Mouse (Mus musculus) hindbrain, embryonic 13.5 days (tissue): ENCODE results near the gene Tuba1a. TPM values are rescaled to one million over a fixed set of nuclear protein-coding genes. Genes with fewer than 3 reads are reported as not detected.
A peak's percentile ranks its signal among the peaks of the same experiment; 100 is the strongest.
"Not testable (repeated sequence)": the region's sequence is repeated elsewhere in the genome, so short reads cannot be mapped to it uniquely, and the experiment has no call there.

ENCODE experiments used
- ATAC-seq: fragments of 200-750 bp; cut with Nextera tagmentation; 2 replicates; pipeline ENCODE4 v1.8.0; 2017; ENCODE audit warnings: moderate TSS enrichment; ENCODE audit not compliant: low FRiP score
- H3K27ac ChIP-seq: fragments of 300-500 bp; sonication (generic); 2 replicates; pipeline ENCODE4 v1.5.1; 2015; ENCODE audit warnings: inconsistent platforms, mild to moderate bottlenecking, moderate library complexity
- H3K27me3 ChIP-seq: fragments of 300-500 bp; sonication (generic); 2 replicates; pipeline ENCODE4 v1.6.1; 2015; ENCODE audit warnings: mild to moderate bottlenecking, inconsistent platforms
- H3K36me3 ChIP-seq: fragments of 300-500 bp; sonication (generic); 2 replicates; pipeline ENCODE4 v1.6.1; 2015; ENCODE audit warnings: mild to moderate bottlenecking, inconsistent platforms
- H3K4me1 ChIP-seq: fragments of 300-500 bp; sonication (generic); replicated peaks from 2 replicates; pipeline ENCODE4 v1.6.1; 2015; ENCODE audit warnings: inconsistent platforms
- H3K4me2 ChIP-seq: fragments of 300-500 bp; sonication (generic); 2 replicates; pipeline ENCODE4 v1.6.1; 2015; ENCODE audit warnings: inconsistent platforms, mild to moderate bottlenecking, moderate library complexity
- H3K4me3 ChIP-seq: fragments of 300-500 bp; sonication (generic); 2 replicates; pipeline ENCODE4 v1.5.1; 2015; ENCODE audit warnings: mild to moderate bottlenecking, inconsistent platforms
- H3K9ac ChIP-seq: fragments of 300-500 bp; sonication (generic); 2 replicates; pipeline ENCODE4 v1.6.1; 2015; ENCODE audit warnings: mild to moderate bottlenecking, inconsistent platforms
- H3K9me3 ChIP-seq: fragments of 300-500 bp; sonication (generic); 2 replicates; pipeline ENCODE4 v1.6.1; 2016; ENCODE audit warnings: inconsistent platforms
- WGBS: fragments of 180-500 bp; shearing (Covaris S2); methylation state at CpG from one replicate; pipeline ENCODE4 v1.1.7; 2015; 5-methylcytosine and 5-hydroxymethylcytosine counted together
- polyA plus RNA-seq: library from polyadenylated mRNA; unstranded; fragments of >200 nt; fragmentation: Nextera tagmentation; extraction: Ambion mirVana; gene quantifications from 2 replicates; pipeline ENCODE4 v1.2.1, GENCODE M21; 2015

The Tuba1a gene
- polyA plus RNA-seq, 1 experiment from 2014 or later, result 15,152 TPM

GRCm38 (mm10) chr15:98982100-98982499, 28.6 kb upstream of the Tuba1a start:
- no peaks in the 10 kb centered on the region for H3K9me3 ChIP-seq
- no peak overlapping the region for H3K4me3 ChIP-seq
- ATAC-seq, result no peak
- 61% methylated on average over 6 of the region's 6 CpGs for WGBS
- no peaks in the 10 kb centered on the region for H3K27me3 ChIP-seq
- H3K4me1 ChIP-seq, result peaks cover 69% of the 10 kb centered on the region
- H3K9ac ChIP-seq, result no peak overlapping the region
- H3K27ac ChIP-seq, result peak overlapping the region; percentile 99
- no peaks in the 10 kb centered on the region for H3K36me3 ChIP-seq
- H3K4me2 ChIP-seq, result peak overlapping the region; percentile 9; the same call in 1 of the 2 replicates

DNA sequence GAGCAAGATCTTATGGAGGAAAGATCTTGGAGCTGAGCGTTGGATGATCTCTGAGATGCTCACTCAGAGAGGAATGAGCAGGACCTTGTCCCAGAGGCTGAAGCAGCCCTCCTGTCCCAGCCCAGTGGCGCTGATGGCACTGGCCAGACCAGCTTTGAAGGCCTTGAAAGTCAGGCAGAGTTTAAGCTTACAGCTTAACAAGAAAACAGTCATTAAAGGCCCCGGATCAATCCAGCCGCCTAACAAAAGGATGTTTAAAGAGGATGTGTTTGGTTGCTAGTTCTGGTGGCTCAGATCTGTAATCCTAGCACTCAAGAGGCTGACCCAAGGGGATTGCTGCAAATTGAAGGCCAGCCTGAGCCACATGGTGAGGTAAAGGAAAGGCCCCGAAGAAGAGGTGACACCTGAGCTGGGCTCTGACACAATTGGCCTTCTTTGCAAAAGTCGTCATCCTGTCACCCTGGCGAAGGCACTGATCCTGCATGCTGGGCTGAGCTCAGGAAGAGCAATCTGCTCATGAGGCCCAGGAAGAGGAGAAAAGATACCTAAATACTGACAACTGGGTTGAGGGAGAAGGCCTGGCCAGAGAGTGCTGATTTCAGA, 26.6 kb upstream of the Tuba1a start:
- WGBS, result 50% methylated on average over 7 of the region's 7 CpGs
- Histone ChIP-seq H3K9ac (peak overlapping the region; percentile 46), H3K27me3 (no peaks in the 10 kb centered on the region), H3K4me3 (no peak overlapping the region), H3K36me3 (no peaks in the 10 kb centered on the region), H3K27ac (peak overlapping the region; percentile 96), H3K9me3 (no peaks in the 10 kb centered on the region), H3K4me1 (peaks cover 62% of the 10 kb centered on the region), H3K4me2 (no peak overlapping the region)
- no peak for ATAC-seq

DNA sequence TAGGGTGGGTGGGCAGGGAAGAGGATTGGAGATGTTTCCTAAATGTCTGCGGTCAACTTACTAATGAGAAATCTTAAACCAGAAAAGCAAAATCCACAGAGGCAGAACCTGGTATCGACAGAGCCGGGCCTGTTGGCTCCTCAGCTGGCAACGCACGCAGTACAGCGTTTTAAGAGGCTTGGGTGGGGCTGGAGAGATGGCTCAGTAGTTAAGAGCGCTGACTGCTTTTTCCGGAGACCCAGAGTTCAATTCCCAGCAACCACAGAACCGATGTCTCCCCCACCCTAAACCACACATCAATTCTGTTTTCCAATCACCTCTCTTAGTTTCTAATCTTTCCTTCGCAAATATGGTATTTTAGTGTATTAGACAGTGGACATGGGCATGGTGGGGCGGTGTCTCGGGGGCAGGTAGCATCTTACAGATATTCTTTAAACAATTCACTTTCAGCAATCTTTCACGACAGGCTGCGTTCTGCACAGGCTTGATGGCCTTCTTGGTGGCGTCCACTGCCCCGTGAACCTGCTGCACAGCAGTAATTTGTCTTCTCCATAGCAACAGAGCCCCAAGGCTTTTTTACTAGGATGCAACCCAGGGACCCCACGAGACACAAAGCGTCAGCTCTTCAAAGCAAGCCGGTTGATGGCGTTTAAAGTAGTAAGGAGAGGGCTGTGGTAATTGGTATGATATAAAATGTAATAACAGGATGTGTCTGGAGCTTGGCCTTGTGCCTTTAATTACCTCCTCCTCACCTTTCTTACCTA, 25.1 kb upstream of the Tuba1a start:
- 38% methylated on average over 20 of the region's 20 CpGs for WGBS
- peak overlapping the region; percentile 96 for H3K27ac ChIP-seq
- peak overlapping the region; percentile 68 for H3K9ac ChIP-seq
- no peak for ATAC-seq
- H3K4me2 ChIP-seq, result peak overlapping the region; percentile 52
- H3K4me3 ChIP-seq, result peak overlapping the region; percentile 22
- H3K9me3 ChIP-seq, result no peaks in the 10 kb centered on the region
- no peaks in the 10 kb centered on the region for H3K36me3 ChIP-seq
- peaks cover 60% of the 10 kb centered on the region for H3K4me1 ChIP-seq
- H3K27me3 ChIP-seq, result no peaks in the 10 kb centered on the region

DNA sequence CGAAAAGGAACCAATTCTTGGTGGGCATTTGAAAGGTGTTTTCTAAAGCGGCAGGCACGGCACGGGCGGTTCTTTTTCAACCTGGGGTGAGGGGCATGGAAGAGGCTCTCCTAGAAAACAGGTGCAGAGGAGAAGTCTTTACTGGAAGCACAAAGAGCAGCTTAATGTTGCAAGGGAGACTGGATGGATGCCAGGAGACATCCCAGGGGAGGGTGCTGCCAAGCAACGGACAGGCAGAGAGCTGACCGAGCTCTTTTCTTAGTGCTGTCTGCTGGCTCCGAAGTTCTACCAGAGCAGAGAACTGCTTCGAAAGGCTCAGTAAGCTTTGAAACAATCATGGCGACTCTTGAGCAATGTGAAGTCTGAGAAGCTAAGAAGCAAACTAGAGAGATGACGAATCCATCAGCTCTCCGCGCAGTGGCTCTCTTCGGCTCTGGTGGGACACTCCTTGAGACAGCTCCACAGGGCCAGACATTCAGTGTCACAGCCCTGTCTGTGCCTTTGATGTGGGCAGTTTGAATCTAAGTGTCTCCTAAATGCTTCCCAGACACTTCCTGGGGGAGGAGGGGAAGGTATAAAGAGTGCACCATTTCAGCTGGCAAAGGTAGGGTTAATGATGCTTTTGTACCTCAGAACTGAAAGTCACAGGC, 24.4 kb upstream of the Tuba1a start:
- Histone ChIP-seq H3K36me3 (no peaks in the 10 kb centered on the region), H3K9ac (peak overlapping the region; percentile 68), H3K4me1 (peaks cover 60% of the 10 kb centered on the region), H3K9me3 (no peaks in the 10 kb centered on the region), H3K27ac (peak overlapping the region; percentile 96), H3K27me3 (no peaks in the 10 kb centered on the region), H3K4me3 (peak overlapping the region; percentile 22), H3K4me2 (peak overlapping the region; percentile 52)
- ATAC-seq, result peak; percentile 71
- whole genome bisulfite sequencing, result 33% methylated on average over 14 of the region's 14 CpGs

DNA sequence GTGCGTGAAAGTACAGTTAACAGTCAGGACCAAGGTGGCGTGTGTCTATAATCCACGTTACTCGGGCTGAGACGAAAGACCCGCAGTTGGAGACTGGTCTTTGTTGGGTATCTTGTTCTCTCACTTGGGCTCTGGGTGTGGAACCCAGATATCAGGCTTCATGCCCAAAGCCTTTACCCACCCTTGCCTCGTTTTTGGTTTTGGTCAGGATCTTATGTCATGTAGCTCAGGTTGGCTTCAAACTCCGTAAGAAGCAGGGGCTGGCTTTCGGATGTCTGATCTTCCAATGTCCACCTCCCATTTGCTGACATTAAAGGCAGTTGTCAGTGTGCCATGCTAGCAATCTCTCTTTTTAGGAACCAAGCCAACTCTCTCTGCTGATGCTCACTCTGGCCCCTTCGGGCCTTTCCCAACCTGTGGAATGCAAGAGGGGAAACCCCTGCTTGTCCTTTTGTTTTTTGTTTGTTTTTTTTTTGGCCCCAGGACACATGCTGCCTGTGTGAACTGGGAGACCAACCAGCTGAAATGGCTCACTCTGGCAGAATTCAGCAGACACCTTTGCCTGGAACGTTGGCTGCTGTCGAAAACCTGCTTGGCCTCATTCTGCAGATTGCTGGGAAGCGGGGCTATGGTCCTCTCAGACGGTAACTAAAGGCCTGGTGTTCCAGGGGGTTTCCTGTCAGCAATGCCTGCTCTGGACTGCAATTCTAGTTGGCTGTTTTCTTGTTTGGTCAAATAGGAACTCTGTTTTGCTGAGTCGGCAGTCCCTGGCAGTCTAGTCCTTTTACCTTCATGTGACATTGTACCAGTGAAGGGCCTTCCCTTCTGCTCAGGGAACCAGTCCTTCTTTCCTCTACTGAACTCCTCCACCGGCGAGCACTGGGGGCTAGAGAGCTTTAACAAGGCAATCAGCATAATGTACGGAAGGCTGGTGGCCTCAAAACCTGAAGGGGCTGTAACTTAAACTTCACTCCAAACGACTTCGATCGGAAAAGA, 23.6 kb upstream of the Tuba1a start:
- ATAC-seq, result no peak
- Histone ChIP-seq H3K27me3 (no peaks in the 10 kb centered on the region), H3K4me2 (peak overlapping the region; percentile 52), H3K27ac (peak overlapping the region; percentile 96), H3K36me3 (no peaks in the 10 kb centered on the region), H3K9ac (peak overlapping the region; percentile 68), H3K9me3 (no peaks in the 10 kb centered on the region), H3K4me1 (peaks cover 61% of the 10 kb centered on the region), H3K4me3 (peak overlapping the region; percentile 22; the same call in 1 of the 2 replicates)
- WGBS, result 61% methylated on average over 21 of the region's 21 CpGs

GRCm38 (mm10) chr15:98973015-98973614, 19.6 kb upstream of the Tuba1a start:
- H3K9me3 ChIP-seq, result no peaks in the 10 kb centered on the region
- H3K27me3 ChIP-seq, result no peaks in the 10 kb centered on the region
- no peak overlapping the region for H3K9ac ChIP-seq
- H3K27ac ChIP-seq, result peak overlapping the region; percentile 95
- H3K36me3 ChIP-seq, result no peaks in the 10 kb centered on the region
- ATAC-seq, result no peak
- peaks cover 73% of the 10 kb centered on the region for H3K4me1 ChIP-seq
- WGBS, result 77% methylated on average over 9 of the region's 9 CpGs
- H3K4me3 ChIP-seq, result no peak overlapping the region
- peak overlapping the region; percentile 8; the same call in 1 of the 2 replicates for H3K4me2 ChIP-seq

DNA sequence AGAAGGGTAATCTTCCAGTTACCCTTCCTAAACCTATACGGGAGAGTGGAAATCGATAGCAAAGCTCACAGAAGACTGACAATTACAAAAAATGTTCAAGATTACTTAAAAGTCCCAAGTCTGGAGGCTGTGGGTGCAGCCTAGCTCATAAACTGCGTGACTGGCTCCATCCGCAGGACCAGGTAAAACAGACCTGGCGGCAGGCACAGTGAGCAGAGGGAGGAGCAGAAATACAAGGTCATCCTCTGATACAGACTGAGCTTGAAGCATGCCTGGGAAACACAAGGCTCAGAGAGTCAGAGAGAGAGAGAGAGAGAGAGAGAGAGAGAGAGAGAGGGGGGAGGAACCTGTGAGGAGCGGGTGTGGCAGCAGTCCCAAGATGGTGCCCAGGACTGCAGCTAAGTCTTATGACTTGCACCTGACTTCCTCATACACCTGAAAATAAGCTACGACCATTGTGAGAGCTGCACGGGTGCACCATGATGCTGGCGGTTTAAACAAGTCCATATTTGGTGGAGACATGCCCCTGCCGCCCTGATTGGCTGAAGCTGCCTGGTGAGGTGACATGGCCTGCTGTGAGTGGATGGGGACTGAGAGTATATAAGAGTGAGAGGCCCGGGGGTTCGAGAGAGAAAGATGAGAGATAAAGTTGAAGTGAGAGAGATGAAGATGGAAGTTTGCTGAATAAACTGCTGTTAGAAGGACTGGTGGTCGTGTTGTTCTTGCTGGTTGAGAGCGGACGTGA, 18.2 kb upstream of the Tuba1a start:
- H3K27me3 ChIP-seq, H3K36me3 ChIP-seq, H3K9me3 ChIP-seq: not testable (repeated sequence)
- Histone ChIP-seq H3K4me3 (peak overlapping the region; percentile 23), H3K27ac (peak overlapping the region; percentile 95), H3K4me1 (peaks cover 69% of the 10 kb centered on the region), H3K9ac (peak overlapping the region; percentile 72), H3K4me2 (peak overlapping the region; percentile 56)
- 50% methylated on average over 15 of the region's 15 CpGs for WGBS
- peak; percentile 52; the same call in 1 of the 2 replicates for ATAC-seq

GRCm38 (mm10) chr15:98971111-98971510, 17.6 kb upstream of the Tuba1a start:
- H3K4me2 ChIP-seq, result peak overlapping the region; percentile 56
- peaks cover 65% of the 10 kb centered on the region for H3K4me1 ChIP-seq
- peak; percentile 63 for ATAC-seq
- 11% methylated on average over 4 of the region's 4 CpGs for WGBS
- peak overlapping the region; percentile 23 for H3K4me3 ChIP-seq
- no peaks in the 10 kb centered on the region for H3K36me3 ChIP-seq
- H3K27ac ChIP-seq, result peak overlapping the region; percentile 95
- no peaks in the 10 kb centered on the region for H3K27me3 ChIP-seq
- H3K9me3 ChIP-seq, result no peaks in the 10 kb centered on the region
- peak overlapping the region; percentile 72 for H3K9ac ChIP-seq

DNA sequence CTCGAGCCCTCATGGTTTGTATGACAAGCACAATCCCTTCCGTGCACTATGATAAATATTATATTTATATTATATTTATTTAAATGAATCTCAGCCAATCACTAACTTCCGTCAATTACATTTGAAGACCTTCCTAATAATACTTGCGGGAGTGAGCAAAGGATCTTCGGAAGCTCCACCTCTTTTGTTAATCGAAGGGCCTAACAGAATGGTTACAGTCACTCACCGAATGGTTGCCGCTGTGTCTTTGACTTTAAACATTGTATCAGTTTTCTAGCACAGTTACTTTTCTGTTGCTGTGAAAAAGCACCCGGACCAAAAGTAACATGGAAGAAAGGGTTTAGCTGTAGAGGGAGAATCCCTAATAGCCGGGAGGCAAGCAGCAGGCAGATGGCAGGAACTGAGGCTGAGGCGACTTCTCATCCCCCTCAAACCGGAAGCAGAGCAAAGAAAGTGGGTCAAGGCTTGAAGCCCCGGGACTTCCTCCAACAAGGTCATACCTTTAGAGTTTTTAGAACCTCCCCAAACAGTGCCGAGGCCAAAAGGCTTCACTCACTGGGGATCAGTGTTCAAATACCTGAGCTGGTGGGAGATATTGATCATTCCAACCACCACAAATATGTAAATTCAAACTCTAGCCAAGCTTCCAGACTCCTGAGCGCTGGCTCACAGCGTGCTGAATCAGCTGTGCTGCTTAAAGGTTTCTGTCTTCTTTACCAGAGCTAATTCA, 16.0 kb upstream of the Tuba1a start:
- H3K9me3 ChIP-seq, result no peaks in the 10 kb centered on the region
- 5% methylated on average over 16 of the region's 16 CpGs for WGBS
- H3K4me2 ChIP-seq, result peak overlapping the region; percentile 56
- H3K36me3 ChIP-seq, result no peaks in the 10 kb centered on the region
- peak overlapping the region; percentile 95 for H3K27ac ChIP-seq
- H3K4me1 ChIP-seq, result peaks cover 68% of the 10 kb centered on the region
- no peak for ATAC-seq
- no peaks in the 10 kb centered on the region for H3K27me3 ChIP-seq
- H3K4me3 ChIP-seq, result peak overlapping the region; percentile 19
- peak overlapping the region; percentile 61 for H3K9ac ChIP-seq

- peak; percentile 80 for ATAC-seq
- WGBS, result 2% methylated on average over 12 of the region's 12 CpGs
- Histone ChIP-seq H3K36me3 (no peaks in the 10 kb centered on the region), H3K9ac (peak overlapping the region; percentile 61), H3K4me3 (0 out of 2 replicates have a peak overlapping the region, but pooled peaks have one; percentile 12), H3K4me1 (peaks cover 68% of the 10 kb centered on the region), H3K27ac (peak overlapping the region; percentile 95), H3K4me2 (peak overlapping the region; percentile 56), H3K27me3 (no peaks in the 10 kb centered on the region), H3K9me3 (peaks cover 3% of the 10 kb centered on the region; the same call in 1 of the 2 replicates)
These were observed 15.3 kb upstream of the Tuba1a start for GRCm38 (mm10) chr15:98968701-98969371.
